Mouse (Mus musculus) midbrain, postnatal 0 days (tissue): ENCODE data around the gene Runx1. TPM values are rescaled to one million over a fixed set of nuclear protein-coding genes. Genes with fewer than 3 reads are reported as not detected.
A peak's percentile ranks its signal among the peaks of the same experiment; 100 is the strongest.

ENCODE experiments used
- ATAC-seq: fragments of 200-750 bp; cut with Nextera tagmentation; 2 replicates; pipeline ENCODE4 v1.8.0; 2017; ENCODE audit warnings: moderate number of reproducible peaks, mild to moderate bottlenecking, moderate TSS enrichment, moderate library complexity; ENCODE audit not compliant: low FRiP score
- DNase-seq: peaks from one replicate; pipeline ENCODE4 v3.0.0-alpha.2; 2015; ENCODE audit warnings: low spot score
- H3K27ac ChIP-seq: fragments of 300-500 bp; sonication (generic); 2 replicates; pipeline ENCODE4 v1.5.1; 2014; ENCODE audit warnings: low read depth, mild to moderate bottlenecking, low read length, mixed read lengths
- H3K27me3 ChIP-seq: fragments of 300-500 bp; sonication (generic); 2 replicates; pipeline ENCODE4 v1.6.1; 2014; ENCODE audit warnings: low read length, control low read depth, mixed read lengths; ENCODE audit not compliant: insufficient read depth
- H3K36me3 ChIP-seq: fragments of 300-500 bp; sonication (generic); 2 replicates; pipeline ENCODE4 v1.6.1; 2014; ENCODE audit warnings: low read length, control low read depth, mixed read lengths; ENCODE audit not compliant: insufficient read depth
- H3K4me1 ChIP-seq: fragments of 300-500 bp; sonication (generic); 2 replicates; pipeline ENCODE4 v1.6.1; 2014; ENCODE audit warnings: mild to moderate bottlenecking, control low read depth, antibody characterized with exemption, low read length, mixed read lengths; ENCODE audit not compliant: insufficient read depth
- H3K4me2 ChIP-seq: fragments of 300-500 bp; sonication (generic); 2 replicates; pipeline ENCODE4 v1.6.1; 2014; ENCODE audit warnings: low read depth, mild to moderate bottlenecking, low read length, mixed read lengths; ENCODE audit not compliant: poor library complexity, severe bottlenecking
- H3K4me3 ChIP-seq: fragments of 300-500 bp; sonication (generic); 2 replicates; pipeline ENCODE4 v1.5.1; 2014; ENCODE audit warnings: low read depth, mild to moderate bottlenecking, low read length, moderate library complexity
- H3K9ac ChIP-seq: fragments of 300-500 bp; sonication (generic); replicated peaks from 2 replicates; pipeline ENCODE4 v1.6.1; 2014; ENCODE audit warnings: mild to moderate bottlenecking, low read length, moderate library complexity, mixed read lengths; ENCODE audit not compliant: poor library complexity, severe bottlenecking
- H3K9me3 ChIP-seq: fragments of 300-500 bp; sonication (generic); 2 replicates; pipeline ENCODE4 v1.6.1; 2016; ENCODE audit warnings: low read length, control low read depth
- CTCF ChIP-seq: IDR thresholded peaks from 2 replicates; pipeline ENCODE4 v1.5.1; 2016; ENCODE audit warnings: antibody characterized with exemption, mild to moderate bottlenecking
- WGBS: fragments of 180-500 bp; shearing (Covaris S2); extraction: QIAGEN DNeasy Blood & Tissue Kit; methylation state at CpG from one replicate; pipeline ENCODE4 v1.1.7; 2014; 5-methylcytosine and 5-hydroxymethylcytosine counted together
- polyA plus RNA-seq: library from polyadenylated mRNA; unstranded; fragments of >200 nt; fragmentation: Nextera tagmentation; extraction: Ambion mirVana; gene quantifications from 2 replicates; pipeline ENCODE4 v1.2.1, GENCODE M21; 2015
- total RNA-seq: library from RNA; depleted of rRNA; stranded (reverse); fragments of >200 nt; gene quantifications from 2 replicates; pipeline ENCODE4 v1.2.3, GENCODE M21; 2014

Gene Runx1
- total and polyA plus RNA-seq, 2 experiments from 2014 or later, result 0.64 to 2.0 TPM

DNA sequence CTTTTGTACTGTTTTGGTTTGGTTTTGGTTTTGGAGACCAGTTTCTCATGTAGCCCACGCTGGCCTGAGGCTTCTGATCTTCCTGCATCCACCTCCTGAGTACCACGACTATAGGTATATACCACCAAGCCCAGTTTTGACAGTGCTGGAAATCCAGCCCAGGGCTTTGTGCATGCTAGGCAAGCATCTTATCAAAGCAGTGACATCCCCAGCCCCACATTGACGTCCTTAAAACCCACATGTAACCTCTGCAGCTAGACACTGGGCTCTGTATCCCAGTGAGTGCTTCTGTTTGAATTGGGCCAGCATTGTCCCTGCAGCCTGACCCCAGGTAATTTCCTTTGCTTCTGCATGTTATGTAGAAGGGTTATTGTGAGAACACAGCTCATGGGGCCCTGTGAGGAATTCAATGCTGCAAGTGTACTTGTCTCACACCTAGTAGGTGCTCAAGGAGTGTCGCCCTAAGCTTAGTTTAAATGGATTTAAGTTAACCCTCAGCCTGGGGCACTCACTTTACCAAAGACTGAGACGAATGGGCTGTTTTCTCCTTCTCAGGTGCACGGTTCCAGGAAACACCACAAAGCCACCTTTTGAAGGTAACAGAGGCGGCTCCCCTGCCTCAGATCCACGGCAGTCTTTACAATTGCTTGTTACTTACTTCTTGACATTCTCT lies 15.2 kb downstream of the Runx1 start:
- no peak overlapping the region for H3K4me3 ChIP-seq
- TF ChIP-seq CTCF, result no peak
- DNase-seq (no peak), ATAC-seq (no peak)
- no peaks in the 10 kb centered on the region for H3K4me1 ChIP-seq
- H3K36me3 ChIP-seq, result no peaks in the 10 kb centered on the region
- no peaks in the 10 kb centered on the region for H3K9me3 ChIP-seq
- no peak overlapping the region for H3K9ac ChIP-seq
- no peak overlapping the region for H3K4me2 ChIP-seq
- H3K27me3 ChIP-seq, result no peaks in the 10 kb centered on the region
- no peak overlapping the region for H3K27ac ChIP-seq
- 86% methylated on average over 8 of the region's 8 CpGs for WGBS

- Histone ChIP-seq H3K4me3 (no peak overlapping the region), H3K4me1 (no peaks in the 10 kb centered on the region), H3K9ac (no peak overlapping the region), H3K4me2 (no peak overlapping the region), H3K36me3 (no peaks in the 10 kb centered on the region), H3K27ac (no peak overlapping the region), H3K9me3 (no peaks in the 10 kb centered on the region), H3K27me3 (no peaks in the 10 kb centered on the region)
- no peak for ATAC-seq
- WGBS, result 82% methylated on average over 8 of the region's 8 CpGs
- no peak for DNase-seq
- no peak for TF ChIP-seq CTCF
Measured at GRCm38 (mm10) chr16:92807772-92808171, 18.2 kb downstream of the Runx1 start.

GRCm38 (mm10) chr16:92803076-92803580 lies 22.8 kb downstream of the Runx1 start:
- H3K27me3 ChIP-seq, result no peaks in the 10 kb centered on the region
- 90% methylated on average over 7 of the region's 7 CpGs for WGBS
- H3K4me3 ChIP-seq, result no peak overlapping the region
- no peak overlapping the region for H3K27ac ChIP-seq
- no peaks in the 10 kb centered on the region for H3K9me3 ChIP-seq
- TF ChIP-seq CTCF, result no peak
- H3K4me1 ChIP-seq, result no peaks in the 10 kb centered on the region
- H3K4me2 ChIP-seq, result no peak overlapping the region
- ATAC-seq (no peak), DNase-seq (no peak)
- no peaks in the 10 kb centered on the region for H3K36me3 ChIP-seq
- H3K9ac ChIP-seq, result no peak overlapping the region

GRCm38 (mm10) chr16:92801567-92801966 lies 24.4 kb downstream of the Runx1 start:
- no peak for ATAC-seq
- Histone ChIP-seq H3K4me3 (no peak overlapping the region), H3K9ac (no peak overlapping the region), H3K4me2 (no peak overlapping the region), H3K27me3 (no peaks in the 10 kb centered on the region), H3K9me3 (no peaks in the 10 kb centered on the region), H3K36me3 (no peaks in the 10 kb centered on the region), H3K4me1 (no peaks in the 10 kb centered on the region), H3K27ac (no peak overlapping the region)
- no peak for DNase-seq
- no peak for TF ChIP-seq CTCF
- WGBS, result 84% methylated on average over 12 of the region's 12 CpGs

DNA sequence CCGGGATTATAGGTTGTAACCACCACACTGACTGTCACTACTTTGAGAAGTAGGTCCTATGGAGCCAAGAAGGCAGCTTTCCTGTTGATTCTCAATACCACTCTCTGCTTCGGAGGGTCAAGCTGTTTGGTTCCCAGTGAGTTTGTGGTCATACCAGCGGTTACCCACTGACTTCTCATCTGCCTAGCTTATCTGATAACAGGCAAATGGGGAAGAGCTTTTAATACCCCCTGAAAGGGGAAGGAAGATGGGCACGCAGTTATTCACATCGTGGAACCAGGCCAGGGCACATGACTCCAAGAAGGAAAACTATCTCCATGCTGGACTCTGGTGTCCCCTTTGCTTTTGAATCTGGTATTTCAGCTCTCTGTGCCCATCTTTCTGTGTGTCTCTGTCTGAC lies 25.1 kb downstream of the Runx1 start:
- Histone ChIP-seq H3K9me3 (no peaks in the 10 kb centered on the region), H3K4me1 (no peaks in the 10 kb centered on the region), H3K4me2 (no peak overlapping the region), H3K9ac (no peak overlapping the region), H3K27ac (no peak overlapping the region), H3K36me3 (no peaks in the 10 kb centered on the region), H3K27me3 (no peaks in the 10 kb centered on the region), H3K4me3 (no peak overlapping the region)
- 89% methylated on average over 5 of the region's 5 CpGs for WGBS
- no peak for ATAC-seq
- TF ChIP-seq CTCF, result no peak
- no peak for DNase-seq

DNA sequence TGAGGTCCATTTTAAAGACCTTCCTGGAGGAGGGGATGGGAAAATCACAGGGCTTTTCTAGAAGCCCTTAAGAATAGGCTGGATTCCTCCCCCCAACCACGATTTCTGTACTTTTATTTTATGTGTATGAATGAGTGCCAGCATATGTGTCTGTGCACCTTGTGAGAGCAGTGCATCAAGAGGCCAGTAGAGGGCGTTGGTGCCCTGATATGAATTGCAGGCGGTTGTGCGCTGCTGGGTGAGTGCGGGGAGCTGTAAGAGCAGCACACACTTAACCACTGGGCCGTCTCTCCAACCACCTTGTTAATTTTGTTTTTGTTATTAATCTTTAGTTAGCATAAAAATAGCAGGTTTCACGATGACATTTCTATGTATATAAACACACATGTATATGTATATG lies 26.0 kb downstream of the Runx1 start:
- DNase-seq (no peak), ATAC-seq (no peak)
- no peak overlapping the region for H3K4me3 ChIP-seq
- H3K27me3 ChIP-seq, result no peaks in the 10 kb centered on the region
- peak; percentile 18; the same call in 1 of the 2 replicates for TF ChIP-seq CTCF
- no peak overlapping the region for H3K27ac ChIP-seq
- H3K9me3 ChIP-seq, result no peaks in the 10 kb centered on the region
- H3K4me2 ChIP-seq, result no peak overlapping the region
- no peak overlapping the region for H3K9ac ChIP-seq
- WGBS, result 92% methylated on average over 7 of the region's 7 CpGs
- H3K36me3 ChIP-seq, result no peaks in the 10 kb centered on the region
- H3K4me1 ChIP-seq, result no peaks in the 10 kb centered on the region
